Mouse (Mus musculus): Measurements from ENCODE around the gene Cers6. TPM values are rescaled to one million over a fixed set of nuclear protein-coding genes. Genes with fewer than 3 reads are reported as not detected.

The Cers6 gene
- total and polyA plus RNA-seq, 3 experiments = 2.1 to 9.6 (median 8.7) TPM

DNA sequence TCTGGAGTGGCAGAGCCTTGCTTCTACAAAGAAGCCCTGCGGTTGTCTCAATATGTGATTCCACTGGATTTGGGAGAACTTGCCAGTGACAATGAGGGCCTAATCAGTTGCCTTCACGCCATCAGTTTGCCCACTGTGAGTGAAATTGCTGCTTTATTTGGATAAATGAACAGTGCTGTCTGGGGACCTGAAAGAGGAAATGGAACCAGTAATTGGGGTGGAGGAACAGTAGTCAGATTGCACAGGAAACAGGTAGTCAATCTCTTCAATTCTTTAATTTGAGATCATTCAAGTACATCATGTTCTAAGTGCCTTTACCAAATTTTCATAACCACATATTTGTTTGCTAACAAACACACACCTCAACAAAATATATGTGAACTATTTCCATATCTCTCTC is 92.4 kb downstream of the Cers6 start:
- Histone ChIP-seq H3K4me1 (ENCODE audit: control insufficient read depth, insufficient read depth, low read length) (peaks cover 1% of the 10 kb centered on the region; the same call in 1 of the 2 replicates), H3K27ac (no peak overlapping the region), H3K9ac (ENCODE audit: low read depth, low read length) (no peak overlapping the region), H3K27me3 (ENCODE audit: control insufficient read depth, insufficient read depth, low read length) (no peaks in the 10 kb centered on the region), H3K36me3 (ENCODE audit: control insufficient read depth, insufficient read depth, low read length) (peaks cover 4% of the 10 kb centered on the region; the same call in 1 of the 2 replicates), H3K79me2 (replicated peaks; ENCODE audit: control insufficient read depth, insufficient read depth, low read length) (no peaks in the 10 kb centered on the region), H3K4me3 (no peak overlapping the region)
- 90% methylated on average over 2 of the region's 2 CpGs for WGBS
- intact Hi-C loops (cut with DNase I) = no loop called here
- DNase-seq = no peak
- TF ChIP-seq EP300 (IDR thresholded peaks at IDR 0.05; ENCODE audit: insufficient read depth, low read depth, low read length) (no peak), CTCF (IDR thresholded peaks at IDR 0.05) (no peak), POLR2A (IDR thresholded peaks at IDR 0.05; ENCODE audit: insufficient read depth, low read depth, low read length) (no peak)

DNA sequence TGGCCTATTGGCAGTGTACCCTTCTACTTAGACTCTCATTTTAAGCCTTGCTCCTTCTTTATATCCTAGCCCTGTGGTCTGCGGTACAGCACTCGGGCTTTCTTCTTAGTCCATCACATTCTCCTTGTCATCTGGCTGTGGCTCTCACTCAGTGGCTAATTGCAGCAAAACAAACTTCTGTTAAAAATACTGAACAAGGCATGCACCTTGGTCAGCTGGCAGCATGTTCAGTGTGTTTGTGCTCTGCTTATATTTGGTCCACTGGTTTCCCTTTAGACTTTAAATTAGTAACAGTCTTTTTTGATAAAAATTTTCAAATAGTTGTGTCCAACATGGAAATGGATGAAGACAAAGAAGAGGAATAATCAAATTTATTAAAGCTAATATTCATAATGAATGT is 94.3 kb downstream of the Cers6 start:
- H3K36me3 ChIP-seq (ENCODE audit: control insufficient read depth, insufficient read depth, low read length) = no peaks in the 10 kb centered on the region
- H3K27ac ChIP-seq = no peak overlapping the region
- H3K79me2 ChIP-seq (replicated peaks; ENCODE audit: control insufficient read depth, insufficient read depth, low read length) = no peaks in the 10 kb centered on the region
- no peaks in the 10 kb centered on the region for H3K27me3 ChIP-seq (ENCODE audit: control insufficient read depth, insufficient read depth, low read length)
- no peak overlapping the region for H3K4me3 ChIP-seq
- TF ChIP-seq CTCF (IDR thresholded peaks at IDR 0.05) (no peak), POLR2A (IDR thresholded peaks at IDR 0.05; ENCODE audit: insufficient read depth, low read depth, low read length) (no peak), EP300 (IDR thresholded peaks at IDR 0.05; ENCODE audit: insufficient read depth, low read depth, low read length) (no peak)
- no peaks in the 10 kb centered on the region for H3K4me1 ChIP-seq (ENCODE audit: control insufficient read depth, insufficient read depth, low read length)
- 98% methylated on average over 2 of the region's 2 CpGs for WGBS
- DNase-seq = no peak
- intact Hi-C loops (cut with DNase I) = no loop called here
- no peak overlapping the region for H3K9ac ChIP-seq (ENCODE audit: low read depth, low read length)

DNA sequence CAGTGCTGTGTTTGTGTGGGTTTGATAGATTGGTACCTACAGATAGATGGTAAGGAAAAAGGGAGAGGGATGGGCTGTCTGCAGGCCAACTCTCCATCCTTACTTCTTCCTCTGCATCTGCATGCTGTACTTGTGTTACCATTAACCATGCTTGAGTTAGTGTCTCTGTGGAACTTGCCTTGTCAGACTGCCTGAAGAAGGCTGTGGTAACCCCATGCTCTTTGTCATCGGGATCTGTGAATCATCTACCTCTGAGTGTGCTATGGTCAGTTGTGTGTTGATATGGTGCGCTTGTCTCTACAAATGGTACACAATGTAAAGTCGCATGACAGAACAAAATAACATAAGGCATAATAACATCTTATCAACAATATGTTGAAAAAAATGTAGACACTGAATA is 94.9 kb downstream of the Cers6 start:
- Histone ChIP-seq H3K4me1 (ENCODE audit: control insufficient read depth, insufficient read depth, low read length) (no peaks in the 10 kb centered on the region), H3K4me3 (no peak overlapping the region), H3K79me2 (replicated peaks; ENCODE audit: control insufficient read depth, insufficient read depth, low read length) (no peaks in the 10 kb centered on the region), H3K9ac (ENCODE audit: low read depth, low read length) (no peak overlapping the region), H3K27ac (no peak overlapping the region), H3K27me3 (ENCODE audit: control insufficient read depth, insufficient read depth, low read length) (no peaks in the 10 kb centered on the region), H3K36me3 (ENCODE audit: control insufficient read depth, insufficient read depth, low read length) (no peaks in the 10 kb centered on the region)
- DNase-seq = no peak
- intact Hi-C loops (cut with DNase I) = no loop called here
- 87% methylated on average over 3 of the region's 3 CpGs for WGBS
- no peak for TF ChIP-seq CTCF (IDR thresholded peaks at IDR 0.05)
- no peak for TF ChIP-seq POLR2A (IDR thresholded peaks at IDR 0.05; ENCODE audit: insufficient read depth, low read depth, low read length)
- TF ChIP-seq EP300 (IDR thresholded peaks at IDR 0.05; ENCODE audit: insufficient read depth, low read depth, low read length) = no peak

DNA sequence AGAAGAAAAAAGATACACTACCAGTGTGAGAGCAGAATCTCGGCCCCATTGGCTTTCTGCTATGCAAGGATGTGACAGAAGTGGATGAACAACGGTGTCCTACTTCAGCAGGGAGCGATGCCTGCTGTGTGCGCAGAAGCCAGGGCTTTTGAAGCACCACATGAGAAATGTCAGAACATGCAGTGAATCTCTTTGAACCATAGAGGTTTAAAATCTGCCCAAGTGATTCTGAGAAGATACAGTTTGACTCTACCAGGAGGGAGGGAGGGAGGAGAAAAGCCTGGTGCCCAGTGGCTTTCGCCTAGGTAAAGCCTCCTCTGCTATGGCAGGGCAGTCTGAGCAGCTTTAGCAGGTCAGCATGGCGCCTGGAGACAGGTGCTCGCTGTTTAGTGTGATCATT is 96.6 kb downstream of the Cers6 start:
- Histone ChIP-seq H3K79me2 (replicated peaks; ENCODE audit: control insufficient read depth, insufficient read depth, low read length) (no peaks in the 10 kb centered on the region), H3K27ac (no peak overlapping the region), H3K9ac (ENCODE audit: low read depth, low read length) (no peak overlapping the region), H3K4me1 (ENCODE audit: control insufficient read depth, insufficient read depth, low read length) (no peaks in the 10 kb centered on the region), H3K27me3 (ENCODE audit: control insufficient read depth, insufficient read depth, low read length) (no peaks in the 10 kb centered on the region), H3K36me3 (ENCODE audit: control insufficient read depth, insufficient read depth, low read length) (no peaks in the 10 kb centered on the region), H3K4me3 (no peak overlapping the region)
- no peak for DNase-seq
- intact Hi-C loops (cut with DNase I) = no loop called here
- TF ChIP-seq POLR2A (IDR thresholded peaks at IDR 0.05; ENCODE audit: insufficient read depth, low read depth, low read length) (no peak), EP300 (IDR thresholded peaks at IDR 0.05; ENCODE audit: insufficient read depth, low read depth, low read length) (no peak), CTCF (IDR thresholded peaks at IDR 0.05) (no peak)
- 91% methylated on average over 7 of the region's 7 CpGs for WGBS

DNA sequence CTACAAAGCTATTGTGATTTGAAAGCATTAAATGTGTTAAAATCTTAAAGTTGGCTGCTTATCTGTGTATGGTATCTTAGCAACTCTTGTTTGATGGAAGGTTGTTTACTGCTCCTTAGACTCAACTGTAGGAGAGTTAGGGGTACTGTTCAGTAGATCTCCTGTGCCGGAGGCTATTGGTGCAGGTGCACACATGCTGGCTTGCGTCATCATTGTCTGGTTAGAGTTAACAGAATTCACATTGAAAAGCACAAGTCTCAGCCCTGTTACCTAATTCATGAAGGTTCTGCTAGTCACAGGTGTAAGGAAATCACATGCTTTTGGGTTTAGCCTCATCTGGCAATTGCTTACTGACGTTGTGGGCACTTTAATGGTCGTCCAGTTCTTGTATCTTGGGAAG is 98.3 kb downstream of the Cers6 start:
- WGBS = 94% methylated on average over 4 of the region's 4 CpGs
- no peak overlapping the region for H3K27ac ChIP-seq
- TF ChIP-seq POLR2A (IDR thresholded peaks at IDR 0.05; ENCODE audit: insufficient read depth, low read depth, low read length) = no peak
- TF ChIP-seq EP300 (IDR thresholded peaks at IDR 0.05; ENCODE audit: insufficient read depth, low read depth, low read length) = no peak
- TF ChIP-seq CTCF (IDR thresholded peaks at IDR 0.05) = no peak
- H3K79me2 ChIP-seq (replicated peaks; ENCODE audit: control insufficient read depth, insufficient read depth, low read length) = no peaks in the 10 kb centered on the region
- H3K4me1 ChIP-seq (ENCODE audit: control insufficient read depth, insufficient read depth, low read length) = no peaks in the 10 kb centered on the region
- intact Hi-C loops (cut with DNase I) = no loop called here
- no peaks in the 10 kb centered on the region for H3K27me3 ChIP-seq (ENCODE audit: control insufficient read depth, insufficient read depth, low read length)
- H3K9ac ChIP-seq (ENCODE audit: low read depth, low read length) = no peak overlapping the region
- DNase-seq = no peak
- no peak overlapping the region for H3K4me3 ChIP-seq
- no peaks in the 10 kb centered on the region for H3K36me3 ChIP-seq (ENCODE audit: control insufficient read depth, insufficient read depth, low read length)

DNA sequence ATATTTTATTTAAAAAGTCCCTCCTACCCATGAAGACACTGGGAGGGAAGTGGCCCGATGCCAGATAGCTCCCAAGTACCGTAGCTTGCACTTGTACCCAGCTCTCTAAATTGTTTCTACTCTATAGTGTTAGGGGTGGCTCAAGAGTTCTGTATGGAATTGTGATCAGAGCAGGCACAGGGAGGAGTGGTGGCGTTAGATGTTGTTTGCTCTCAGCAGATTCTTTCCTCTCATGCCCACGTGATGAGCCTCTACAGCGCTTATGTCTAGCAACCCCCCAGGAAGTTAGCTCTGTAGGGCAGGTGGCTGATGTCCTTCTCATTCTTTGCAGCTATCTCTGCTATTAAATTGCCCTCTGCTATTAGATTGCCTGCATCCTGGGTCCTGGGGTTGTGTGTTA is 98.8 kb downstream of the Cers6 start:
- Histone ChIP-seq H3K4me1 (ENCODE audit: control insufficient read depth, insufficient read depth, low read length) (no peaks in the 10 kb centered on the region), H3K27ac (no peak overlapping the region), H3K79me2 (replicated peaks; ENCODE audit: control insufficient read depth, insufficient read depth, low read length) (no peaks in the 10 kb centered on the region), H3K36me3 (ENCODE audit: control insufficient read depth, insufficient read depth, low read length) (no peaks in the 10 kb centered on the region), H3K9ac (ENCODE audit: low read depth, low read length) (no peak overlapping the region), H3K27me3 (ENCODE audit: control insufficient read depth, insufficient read depth, low read length) (no peaks in the 10 kb centered on the region), H3K4me3 (no peak overlapping the region)
- DNase-seq = no peak
- 87% methylated on average over 5 of the region's 5 CpGs for WGBS
- TF ChIP-seq CTCF (IDR thresholded peaks at IDR 0.05) (no peak), POLR2A (IDR thresholded peaks at IDR 0.05; ENCODE audit: insufficient read depth, low read depth, low read length) (no peak), EP300 (IDR thresholded peaks at IDR 0.05; ENCODE audit: insufficient read depth, low read depth, low read length) (no peak)
- intact Hi-C loops (cut with DNase I) = no loop called here
